Mouse (Mus musculus): ENCODE data around the gene Tbc1d32. TPM values are rescaled to one million over a fixed set of nuclear protein-coding genes. Genes with fewer than 3 reads are reported as not detected.

Gene Tbc1d32
- polyA plus RNA-seq, 2 experiments, result 0.27 to 0.46 TPM

- no peak overlapping the region for H3K27ac ChIP-seq
- H3K27me3 ChIP-seq (ENCODE audit: control insufficient read depth, insufficient read depth, low read length), result no peaks in the 10 kb centered on the region
- H3K4me2 ChIP-seq (ENCODE audit: low read depth), result no peak overlapping the region
- no peak overlapping the region for H3K9ac ChIP-seq (replicated peaks)
- H3K4me1 ChIP-seq (replicated peaks; ENCODE audit: control insufficient read depth in 2 of 2, insufficient read depth in 2 of 2, low read length in 1 of 2), result no peaks in the 10 kb centered on the region
- DNase-seq (ENCODE audit: low read depth in 3 of 3, low spot score in 3 of 3) (no peak), ATAC-seq (ENCODE audit: insufficient read depth) (no peak)
- no peaks in the 10 kb centered on the region for H3K36me3 ChIP-seq (replicated peaks; ENCODE audit: control insufficient read depth, insufficient read depth, low read depth)
- no peaks in the 10 kb centered on the region for H3K9me3 ChIP-seq (ENCODE audit: control insufficient read depth, low read length)
- H3K4me3 ChIP-seq (ENCODE audit: insufficient read depth in 1 of 2, low read depth in 2 of 2, low read length in 2 of 2), result no peak overlapping the region
- 58% methylated on average over 3 of the region's 3 CpGs for WGBS (ENCODE audit: insufficient replicate concordance)
- no peak for TF ChIP-seq CTCF (IDR thresholded peaks at IDR 0.05; ENCODE audit: low read depth)
- TF ChIP-seq EP300 (IDR thresholded peaks at IDR 0.05; ENCODE audit: low read depth), result no peak
Measured at GRCm38 (mm10) chr10:56099641-56100310, 128.7 kb downstream of the Tbc1d32 start.

- DNase-seq (ENCODE audit: low read depth in 3 of 3, low spot score in 3 of 3) (no peak), ATAC-seq (ENCODE audit: insufficient read depth) (no peak)
- no peak for TF ChIP-seq EP300 (IDR thresholded peaks at IDR 0.05; ENCODE audit: low read depth)
- TF ChIP-seq CTCF (IDR thresholded peaks at IDR 0.05; ENCODE audit: low read depth), result no peak
- Histone ChIP-seq H3K9me3 (ENCODE audit: control insufficient read depth, low read length) (no peaks in the 10 kb centered on the region), H3K27ac (no peak overlapping the region), H3K36me3 (replicated peaks; ENCODE audit: control insufficient read depth, insufficient read depth, low read depth) (no peaks in the 10 kb centered on the region), H3K4me3 (ENCODE audit: insufficient read depth in 1 of 2, low read depth in 2 of 2, low read length in 2 of 2) (no peak overlapping the region), H3K27me3 (ENCODE audit: control insufficient read depth, insufficient read depth, low read length) (no peaks in the 10 kb centered on the region), H3K9ac (replicated peaks) (no peak overlapping the region), H3K4me2 (ENCODE audit: low read depth) (no peak overlapping the region), H3K4me1 (replicated peaks; ENCODE audit: control insufficient read depth in 2 of 2, insufficient read depth in 2 of 2, low read length in 1 of 2) (no peaks in the 10 kb centered on the region)
- WGBS (ENCODE audit: insufficient replicate concordance), result 78% methylated on average over 3 of the region's 3 CpGs
Measured at GRCm38 (mm10) chr10:56099126-56099525, 129.4 kb downstream of the Tbc1d32 start.

- no peaks in the 10 kb centered on the region for H3K9me3 ChIP-seq (ENCODE audit: control insufficient read depth, low read length)
- H3K4me3 ChIP-seq (ENCODE audit: insufficient read depth in 1 of 2, low read depth in 2 of 2, low read length in 2 of 2), result no peak overlapping the region
- no peak overlapping the region for H3K4me2 ChIP-seq (ENCODE audit: low read depth)
- no peak overlapping the region for H3K27ac ChIP-seq
- TF ChIP-seq CTCF (IDR thresholded peaks at IDR 0.05; ENCODE audit: low read depth), result no peak
- TF ChIP-seq EP300 (IDR thresholded peaks at IDR 0.05; ENCODE audit: low read depth), result no peak
- H3K36me3 ChIP-seq (replicated peaks; ENCODE audit: control insufficient read depth, insufficient read depth, low read depth), result no peaks in the 10 kb centered on the region
- ATAC-seq (ENCODE audit: insufficient read depth) (no peak), DNase-seq (ENCODE audit: low read depth in 3 of 3, low spot score in 3 of 3) (no peak)
- no peak overlapping the region for H3K9ac ChIP-seq (replicated peaks)
- no peaks in the 10 kb centered on the region for H3K4me1 ChIP-seq (replicated peaks; ENCODE audit: control insufficient read depth in 2 of 2, insufficient read depth in 2 of 2, low read length in 1 of 2)
- no peaks in the 10 kb centered on the region for H3K27me3 ChIP-seq (ENCODE audit: control insufficient read depth, insufficient read depth, low read length)
Measured at GRCm38 (mm10) chr10:56096757-56097156, 131.7 kb downstream of the Tbc1d32 start.

- H3K27ac ChIP-seq, result no peak overlapping the region
- H3K9me3 ChIP-seq (ENCODE audit: control insufficient read depth, low read length), result no peaks in the 10 kb centered on the region
- H3K4me1 ChIP-seq (replicated peaks; ENCODE audit: control insufficient read depth in 2 of 2, insufficient read depth in 2 of 2, low read length in 1 of 2), result no peaks in the 10 kb centered on the region
- no peak overlapping the region for H3K9ac ChIP-seq (replicated peaks)
- H3K27me3 ChIP-seq (ENCODE audit: control insufficient read depth, insufficient read depth, low read length), result no peaks in the 10 kb centered on the region
- H3K4me3 ChIP-seq (ENCODE audit: insufficient read depth in 1 of 2, low read depth in 2 of 2, low read length in 2 of 2), result no peak overlapping the region
- TF ChIP-seq CTCF (IDR thresholded peaks at IDR 0.05; ENCODE audit: low read depth) (no peak), EP300 (IDR thresholded peaks at IDR 0.05; ENCODE audit: low read depth) (no peak)
- no peaks in the 10 kb centered on the region for H3K36me3 ChIP-seq (replicated peaks; ENCODE audit: control insufficient read depth, insufficient read depth, low read depth)
- ATAC-seq (ENCODE audit: insufficient read depth) (no peak), DNase-seq (ENCODE audit: low read depth in 3 of 3, low spot score in 3 of 3) (no peak)
- 64% methylated on average over 5 of the region's 5 CpGs for WGBS (ENCODE audit: insufficient replicate concordance)
- no peak overlapping the region for H3K4me2 ChIP-seq (ENCODE audit: low read depth)
Measured at GRCm38 (mm10) chr10:56094586-56094985, 133.9 kb downstream of the Tbc1d32 start.

GRCm38 (mm10) chr10:56089714-56090113 lies 138.8 kb downstream of the Tbc1d32 start:
- TF ChIP-seq CTCF (IDR thresholded peaks at IDR 0.05; ENCODE audit: low read depth) (no peak), EP300 (IDR thresholded peaks at IDR 0.05; ENCODE audit: low read depth) (no peak)
- 65% methylated on average over 4 of the region's 4 CpGs for WGBS (ENCODE audit: insufficient replicate concordance)
- Histone ChIP-seq H3K27me3 (ENCODE audit: control insufficient read depth, insufficient read depth, low read length) (no peaks in the 10 kb centered on the region), H3K9me3 (ENCODE audit: control insufficient read depth, low read length) (no peaks in the 10 kb centered on the region), H3K9ac (replicated peaks) (no peak overlapping the region), H3K27ac (no peak overlapping the region), H3K36me3 (replicated peaks; ENCODE audit: control insufficient read depth, insufficient read depth, low read depth) (no peaks in the 10 kb centered on the region), H3K4me1 (replicated peaks; ENCODE audit: control insufficient read depth in 2 of 2, insufficient read depth in 2 of 2, low read length in 1 of 2) (no peaks in the 10 kb centered on the region), H3K4me2 (ENCODE audit: low read depth) (no peak overlapping the region), H3K4me3 (ENCODE audit: insufficient read depth in 1 of 2, low read depth in 2 of 2, low read length in 2 of 2) (no peak overlapping the region)
- ATAC-seq (ENCODE audit: insufficient read depth) (no peak), DNase-seq (ENCODE audit: low read depth in 3 of 3, low spot score in 3 of 3) (no peak)
